Mouse (Mus musculus) hindbrain, embryonic 13.5 days (tissue): ENCODE measurements at regions not wholly inside any gene's neighbourhood (a gene's known extent, or its start where the extent isn't known, plus 50 kb on each side); places are given as distances from the start of the nearest gene placed in this dataset.
"Not testable (repeated sequence)": the region's sequence is repeated elsewhere in the genome, so short reads cannot be mapped to it uniquely, and the experiment has no call there.

Source experiments
- ATAC-seq: fragments of 200-750 bp; cut with Nextera tagmentation; 2 replicates; pipeline ENCODE4 v1.8.0; 2017; ENCODE audit warnings: moderate TSS enrichment; ENCODE audit not compliant: low FRiP score
- H3K27ac ChIP-seq: fragments of 300-500 bp; sonication (generic); 2 replicates; pipeline ENCODE4 v1.5.1; 2015; ENCODE audit warnings: inconsistent platforms, mild to moderate bottlenecking, moderate library complexity
- H3K27me3 ChIP-seq: fragments of 300-500 bp; sonication (generic); 2 replicates; pipeline ENCODE4 v1.6.1; 2015; ENCODE audit warnings: mild to moderate bottlenecking, inconsistent platforms
- H3K36me3 ChIP-seq: fragments of 300-500 bp; sonication (generic); 2 replicates; pipeline ENCODE4 v1.6.1; 2015; ENCODE audit warnings: mild to moderate bottlenecking, inconsistent platforms
- H3K4me1 ChIP-seq: fragments of 300-500 bp; sonication (generic); replicated peaks from 2 replicates; pipeline ENCODE4 v1.6.1; 2015; ENCODE audit warnings: inconsistent platforms
- H3K4me2 ChIP-seq: fragments of 300-500 bp; sonication (generic); 2 replicates; pipeline ENCODE4 v1.6.1; 2015; ENCODE audit warnings: inconsistent platforms, mild to moderate bottlenecking, moderate library complexity
- H3K4me3 ChIP-seq: fragments of 300-500 bp; sonication (generic); 2 replicates; pipeline ENCODE4 v1.5.1; 2015; ENCODE audit warnings: mild to moderate bottlenecking, inconsistent platforms
- H3K9ac ChIP-seq: fragments of 300-500 bp; sonication (generic); 2 replicates; pipeline ENCODE4 v1.6.1; 2015; ENCODE audit warnings: mild to moderate bottlenecking, inconsistent platforms
- H3K9me3 ChIP-seq: fragments of 300-500 bp; sonication (generic); 2 replicates; pipeline ENCODE4 v1.6.1; 2016; ENCODE audit warnings: inconsistent platforms
- WGBS: fragments of 180-500 bp; shearing (Covaris S2); methylation state at CpG from one replicate; pipeline ENCODE4 v1.1.7; 2015; 5-methylcytosine and 5-hydroxymethylcytosine counted together

DNA sequence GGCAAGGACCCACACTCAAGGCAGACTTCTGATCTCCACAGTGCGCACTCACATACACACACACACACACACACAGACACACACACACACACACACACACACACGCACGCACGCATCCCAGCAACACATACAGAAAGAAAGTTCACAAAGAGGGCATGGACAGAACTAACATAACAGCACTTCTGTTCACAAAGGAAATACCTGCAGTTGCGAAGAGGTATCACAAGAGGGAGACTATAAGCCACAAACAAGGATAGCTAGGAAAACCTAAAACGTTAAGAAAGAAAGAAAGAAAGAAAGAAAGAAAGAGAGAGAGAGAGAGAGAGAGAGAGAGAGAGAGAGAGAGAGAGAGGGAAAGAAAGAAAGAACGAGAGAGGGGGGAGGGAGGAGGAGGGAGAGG, 336.9 kb downstream of the Rapgef2 start:
- H3K27ac ChIP-seq, H3K9me3 ChIP-seq, ATAC-seq, H3K27me3 ChIP-seq, H3K36me3 ChIP-seq, H3K4me3 ChIP-seq, H3K4me1 ChIP-seq, H3K9ac ChIP-seq, H3K4me2 ChIP-seq: not testable (repeated sequence)
- 76% methylated on average over 6 of the region's 7 CpGs for WGBS

DNA sequence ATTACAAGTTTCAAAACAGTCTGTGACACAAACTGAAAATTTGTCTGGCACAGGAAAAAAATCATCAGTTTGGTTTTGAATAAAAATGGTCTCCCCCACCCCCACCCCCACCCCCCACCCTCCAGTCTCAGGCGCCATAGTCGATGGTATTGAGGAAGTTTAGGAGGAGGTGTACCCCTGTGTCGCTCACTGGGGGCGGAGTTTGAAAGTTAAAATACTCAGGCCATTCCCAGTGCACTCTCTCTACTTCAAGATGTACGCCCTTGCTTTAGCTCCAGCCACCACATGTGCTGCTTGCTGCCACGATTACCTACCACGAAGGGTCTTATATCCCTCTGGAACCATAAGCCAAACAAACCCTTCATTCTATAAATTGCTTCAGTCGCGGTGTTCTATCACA, 337.6 kb downstream of the Rapgef2 start:
- WGBS = 89% methylated on average over 9 of the region's 9 CpGs
- Histone ChIP-seq H3K4me1 (no peaks in the 10 kb centered on the region), H3K27me3 (no peaks in the 10 kb centered on the region), H3K9ac (no peak overlapping the region), H3K36me3 (no peaks in the 10 kb centered on the region), H3K4me3 (no peak overlapping the region), H3K27ac (no peak overlapping the region), H3K4me2 (no peak overlapping the region), H3K9me3 (no peaks in the 10 kb centered on the region)
- ATAC-seq = peak; percentile 49; the same call in 1 of the 2 replicates

DNA sequence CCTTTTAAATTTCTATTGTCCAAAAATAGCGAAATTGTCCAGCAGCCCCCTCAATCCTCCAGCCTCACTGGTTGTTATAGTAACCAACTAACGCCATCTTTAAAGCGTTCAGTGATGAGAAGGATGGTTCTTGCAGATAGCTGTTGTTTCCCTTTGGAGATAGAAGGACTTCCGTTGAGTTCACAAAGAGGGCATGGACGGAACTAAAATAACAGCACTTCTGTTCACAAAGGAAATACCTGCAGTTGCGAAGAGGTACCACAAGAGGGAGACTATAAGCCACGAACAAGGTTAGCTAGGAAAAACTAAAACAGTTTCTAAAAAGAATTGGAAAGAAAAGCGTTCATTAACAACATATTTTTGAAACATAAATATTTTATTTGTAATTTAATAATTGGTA, 338.1 kb downstream of the Rapgef2 start:
- H3K27me3 ChIP-seq = no peaks in the 10 kb centered on the region
- 35% methylated on average over 8 of the region's 8 CpGs for WGBS
- H3K9ac ChIP-seq = no peak overlapping the region
- H3K27ac ChIP-seq = no peak overlapping the region
- H3K4me3 ChIP-seq = no peak overlapping the region
- no peaks in the 10 kb centered on the region for H3K4me1 ChIP-seq
- no peaks in the 10 kb centered on the region for H3K9me3 ChIP-seq
- no peak overlapping the region for H3K4me2 ChIP-seq
- no peak for ATAC-seq
- H3K36me3 ChIP-seq = no peaks in the 10 kb centered on the region

DNA sequence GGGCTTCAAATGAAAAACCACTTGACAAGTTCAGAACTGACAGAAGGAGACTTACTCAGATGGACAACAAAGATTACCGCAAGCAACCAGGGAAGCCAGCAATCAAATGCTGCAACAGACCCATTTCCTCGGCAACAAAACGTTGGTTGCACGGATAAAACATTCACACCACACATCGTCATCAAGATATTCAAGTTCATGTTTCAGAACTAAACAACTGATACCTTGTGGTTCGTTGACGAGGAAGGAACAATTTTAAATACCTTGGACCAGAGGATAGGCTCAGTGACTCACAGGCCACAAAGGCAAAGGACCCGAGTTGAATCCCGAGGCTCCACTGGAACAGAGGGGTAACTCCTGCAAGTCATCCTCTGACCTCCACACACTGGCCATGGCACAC, 339.1 kb downstream of the Rapgef2 start:
- Histone ChIP-seq H3K4me3 (no peak overlapping the region), H3K9me3 (no peaks in the 10 kb centered on the region), H3K4me2 (no peak overlapping the region), H3K4me1 (no peaks in the 10 kb centered on the region), H3K36me3 (no peaks in the 10 kb centered on the region), H3K27me3 (no peaks in the 10 kb centered on the region), H3K27ac (no peak overlapping the region), H3K9ac (no peak overlapping the region)
- 0 out of 2 replicates have a peak, but pooled peaks have one; percentile 19 for ATAC-seq
- 94% methylated on average over 9 of the region's 9 CpGs for WGBS

DNA sequence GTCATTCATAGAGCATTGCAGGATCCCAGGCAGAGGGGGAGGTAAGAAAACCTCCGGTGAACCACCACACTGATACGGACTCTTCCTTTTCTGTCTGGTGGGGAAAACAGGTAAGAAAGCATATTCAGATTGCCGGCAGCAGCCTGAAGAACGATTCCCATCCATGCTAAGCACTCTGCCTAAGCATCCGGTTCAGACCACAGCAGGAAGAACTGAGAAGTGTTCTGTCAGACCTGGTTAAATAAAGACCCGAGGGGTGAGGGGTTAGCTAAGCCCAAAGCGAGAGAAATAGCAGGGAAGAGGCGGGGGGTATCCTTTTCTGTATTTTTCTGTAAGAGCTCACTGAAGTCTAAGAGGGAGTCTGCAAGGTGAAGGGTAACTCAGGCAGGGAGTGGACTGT, 342.1 kb downstream of the Rapgef2 start:
- 74% methylated on average over 8 of the region's 8 CpGs for WGBS
- H3K9ac ChIP-seq = no peak overlapping the region
- ATAC-seq = no peak

DNA sequence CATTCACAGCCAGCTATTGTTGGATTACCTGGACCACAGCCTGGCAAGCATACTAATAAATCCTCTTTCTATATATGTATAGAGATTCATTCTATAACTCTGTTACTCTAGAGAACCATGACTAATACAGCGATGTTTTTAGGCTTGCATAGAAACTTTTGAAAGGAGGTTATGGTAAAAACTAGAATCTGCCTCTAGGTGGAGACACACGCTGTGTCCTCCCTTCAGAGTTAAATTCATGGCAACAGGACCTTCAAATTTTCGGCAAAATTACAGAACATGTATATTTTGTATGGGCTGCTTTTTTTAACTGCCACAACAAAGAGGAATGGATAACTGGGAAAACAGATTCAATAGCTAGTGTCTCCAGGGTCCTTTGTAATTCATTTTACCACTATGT, 353.3 kb downstream of the Rapgef2 start:
- Histone ChIP-seq H3K4me2 (no peak overlapping the region), H3K36me3 (no peaks in the 10 kb centered on the region), H3K27me3 (no peaks in the 10 kb centered on the region), H3K27ac (no peak overlapping the region), H3K9me3 (no peaks in the 10 kb centered on the region), H3K4me1 (no peaks in the 10 kb centered on the region), H3K4me3 (no peak overlapping the region), H3K9ac (no peak overlapping the region)
- WGBS = 81% methylated on average over 3 of the region's 3 CpGs
- ATAC-seq = no peak

More for the DNA sequence above, 342.1 kb downstream of the Rapgef2 start:
- H3K27me3 ChIP-seq = no peaks in the 10 kb centered on the region
- no peaks in the 10 kb centered on the region for H3K36me3 ChIP-seq
- no peaks in the 10 kb centered on the region for H3K9me3 ChIP-seq
- no peak overlapping the region for H3K4me2 ChIP-seq
- H3K4me3 ChIP-seq = no peak overlapping the region
- peak overlapping the region; percentile 25; the same call in 1 of the 2 replicates for H3K27ac ChIP-seq
- no peaks in the 10 kb centered on the region for H3K4me1 ChIP-seq

DNA sequence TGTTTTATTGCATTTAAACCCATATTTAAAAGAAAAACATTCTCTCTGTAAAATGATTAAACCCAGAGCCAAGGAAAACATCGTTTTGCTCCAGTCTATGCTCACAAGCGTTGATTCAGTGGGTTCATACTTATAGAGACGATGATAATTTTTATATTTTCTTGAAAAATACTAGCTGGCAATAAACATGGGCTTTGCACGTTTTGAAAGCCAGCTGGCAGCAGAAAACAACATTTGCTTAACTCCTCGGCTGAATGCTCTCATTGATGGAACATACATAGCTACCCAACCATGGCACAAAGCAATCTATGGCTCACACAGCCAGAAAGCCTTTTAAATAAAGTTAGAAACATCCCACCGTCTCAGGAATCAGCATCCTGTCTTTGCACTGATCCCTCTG, 366.5 kb downstream of the Rapgef2 start:
- 56% methylated on average over 6 of the region's 6 CpGs for WGBS
- Histone ChIP-seq H3K9me3 (no peaks in the 10 kb centered on the region), H3K36me3 (no peaks in the 10 kb centered on the region), H3K4me1 (0 out of 2 replicates have a peak, but pooled peaks cover 2% of the 10 kb centered on the region), H3K9ac (no peak overlapping the region; the same call in 1 of the 2 replicates), H3K4me3 (no peak overlapping the region), H3K4me2 (peak overlapping the region; percentile 46), H3K27ac (no peak overlapping the region), H3K27me3 (no peaks in the 10 kb centered on the region)
- ATAC-seq = no peak

DNA sequence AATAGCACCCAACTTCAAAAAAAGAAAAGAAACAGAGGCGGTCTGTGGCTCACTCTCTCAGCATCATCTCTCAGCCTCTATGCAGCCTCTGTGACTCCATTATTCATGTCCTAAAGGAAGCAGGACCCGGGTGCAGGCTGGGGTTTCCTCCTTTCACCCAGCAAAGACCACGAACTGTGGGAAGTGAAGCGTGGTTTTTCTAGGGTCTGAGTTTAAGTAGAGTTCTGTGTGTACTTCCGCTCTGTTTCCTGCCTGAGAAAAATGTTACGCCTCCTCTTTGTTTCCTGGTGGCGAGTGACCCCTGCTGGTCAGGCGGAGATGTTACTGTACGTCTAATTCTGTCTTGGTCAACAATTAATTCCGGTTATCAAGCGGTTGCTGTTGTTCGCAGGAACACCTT, 366.9 kb downstream of the Rapgef2 start:
- H3K9me3 ChIP-seq = no peaks in the 10 kb centered on the region
- peak overlapping the region; percentile 46 for H3K4me2 ChIP-seq
- no peak overlapping the region for H3K27ac ChIP-seq
- H3K36me3 ChIP-seq = no peaks in the 10 kb centered on the region
- H3K27me3 ChIP-seq = no peaks in the 10 kb centered on the region
- 18% methylated on average over 12 of the region's 12 CpGs for WGBS
- peak overlapping the region; percentile 17; the same call in 1 of the 2 replicates for H3K4me3 ChIP-seq
- peak; percentile 76 for ATAC-seq
- 0 out of 2 replicates have a peak, but pooled peaks cover 2% of the 10 kb centered on the region for H3K4me1 ChIP-seq
- no peak overlapping the region for H3K9ac ChIP-seq

DNA sequence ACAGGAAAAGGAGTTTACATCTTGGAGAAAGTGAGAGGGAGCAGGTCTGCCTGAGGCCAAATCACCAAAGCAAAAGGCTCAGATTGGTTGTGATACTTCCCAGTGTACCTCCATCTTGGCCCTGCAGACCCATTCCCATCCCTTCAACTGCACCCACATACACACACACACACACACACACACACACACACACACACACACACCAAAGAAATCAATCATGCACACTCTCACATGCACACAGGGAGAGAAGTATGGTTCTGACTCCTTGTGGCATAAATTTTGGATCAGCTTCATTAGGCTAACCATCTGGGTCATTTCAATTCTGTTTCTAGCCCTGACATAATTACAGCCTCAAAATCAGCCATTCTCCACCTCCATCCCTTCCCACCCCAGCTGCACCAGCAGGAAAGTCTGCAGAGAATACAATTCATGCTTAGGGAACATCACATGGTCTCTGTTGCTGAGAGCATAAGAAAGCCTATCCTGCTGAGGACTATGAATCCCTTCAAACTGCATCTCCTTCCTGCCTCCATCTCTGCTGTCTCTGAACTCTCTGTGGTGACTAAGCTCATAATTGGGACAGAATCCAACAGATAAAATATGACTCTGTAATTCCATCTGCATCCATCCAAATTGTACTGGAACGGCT, 378.0 kb downstream of the Rapgef2 start:
- no peaks in the 10 kb centered on the region for H3K36me3 ChIP-seq
- no peak overlapping the region for H3K4me2 ChIP-seq
- ATAC-seq = peak; percentile 36; the same call in 1 of the 2 replicates
- no peaks in the 10 kb centered on the region for H3K27me3 ChIP-seq
- peak overlapping the region; percentile 64; the same call in 1 of the 2 replicates for H3K27ac ChIP-seq
- no peak overlapping the region for H3K4me3 ChIP-seq
- H3K9me3 ChIP-seq = no peaks in the 10 kb centered on the region
- WGBS = 70% methylated on average over 1 of the region's 1 CpGs
- no peak overlapping the region for H3K9ac ChIP-seq
- H3K4me1 ChIP-seq = peaks cover 11% of the 10 kb centered on the region

DNA sequence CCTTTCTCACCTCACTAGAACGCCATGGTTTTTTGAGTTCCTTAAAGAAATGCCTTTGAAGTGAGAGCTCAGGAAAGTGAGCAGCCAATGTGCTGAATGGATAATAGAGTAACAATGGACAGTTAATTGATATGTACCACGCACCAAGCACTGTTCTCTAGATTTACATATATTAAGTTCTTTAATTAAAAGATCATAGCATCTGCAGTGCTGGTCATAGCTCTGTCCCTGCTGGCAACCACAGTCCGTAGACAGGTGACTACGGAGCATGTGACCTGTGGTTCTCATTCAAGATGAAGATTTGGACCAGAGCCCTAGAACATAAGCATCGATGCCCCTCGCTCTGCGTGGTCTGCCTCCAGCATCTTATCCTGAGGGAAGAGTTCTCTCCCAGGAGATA, 378.5 kb downstream of the Rapgef2 start:
- Histone ChIP-seq H3K4me1 (peaks cover 14% of the 10 kb centered on the region), H3K27ac (no peak overlapping the region), H3K4me2 (no peak overlapping the region), H3K27me3 (no peaks in the 10 kb centered on the region), H3K9ac (no peak overlapping the region), H3K4me3 (no peak overlapping the region), H3K9me3 (no peaks in the 10 kb centered on the region), H3K36me3 (no peaks in the 10 kb centered on the region)
- 72% methylated on average over 7 of the region's 7 CpGs for WGBS
- peak; percentile 43 for ATAC-seq

DNA sequence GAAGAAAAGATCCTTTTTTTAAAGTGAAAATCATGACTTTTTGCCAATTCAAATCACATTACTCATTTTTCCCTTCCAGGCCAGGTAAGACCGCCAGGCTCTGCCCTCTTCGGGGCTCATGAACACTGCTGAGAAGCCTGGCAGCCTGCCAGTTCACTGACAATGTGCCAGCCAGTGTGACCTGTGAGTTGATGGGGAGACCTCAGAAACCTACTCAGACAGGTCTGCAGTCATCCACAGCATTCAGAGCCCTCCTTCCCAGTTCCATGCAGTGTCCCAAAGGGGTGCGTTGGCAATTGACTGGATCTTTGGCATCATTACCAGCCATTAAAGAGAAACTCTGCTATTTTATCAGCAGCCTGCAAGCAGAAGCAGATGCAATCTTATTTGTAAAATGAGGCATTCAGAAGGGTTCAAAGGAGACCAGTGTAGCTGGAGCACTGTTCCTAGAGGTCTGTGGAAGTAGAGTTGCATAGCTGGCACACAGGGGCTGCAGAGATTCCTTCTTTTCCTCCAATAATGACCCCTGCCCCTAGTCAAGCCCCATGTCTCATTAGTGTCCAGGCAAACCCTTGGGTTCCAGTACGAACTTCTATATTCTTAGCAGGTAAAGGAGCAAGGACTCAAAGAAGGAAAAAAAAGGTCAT, 384.4 kb downstream of the Rapgef2 start:
- peak; percentile 67 for ATAC-seq
- WGBS = 32% methylated on average over 4 of the region's 4 CpGs
- no peak overlapping the region for H3K4me3 ChIP-seq
- peak overlapping the region; percentile 64 for H3K27ac ChIP-seq
- no peaks in the 10 kb centered on the region for H3K27me3 ChIP-seq
- H3K4me2 ChIP-seq = no peak overlapping the region
- H3K4me1 ChIP-seq = peaks cover 29% of the 10 kb centered on the region
- no peak overlapping the region for H3K9ac ChIP-seq
- H3K9me3 ChIP-seq = no peaks in the 10 kb centered on the region
- H3K36me3 ChIP-seq = no peaks in the 10 kb centered on the region

DNA sequence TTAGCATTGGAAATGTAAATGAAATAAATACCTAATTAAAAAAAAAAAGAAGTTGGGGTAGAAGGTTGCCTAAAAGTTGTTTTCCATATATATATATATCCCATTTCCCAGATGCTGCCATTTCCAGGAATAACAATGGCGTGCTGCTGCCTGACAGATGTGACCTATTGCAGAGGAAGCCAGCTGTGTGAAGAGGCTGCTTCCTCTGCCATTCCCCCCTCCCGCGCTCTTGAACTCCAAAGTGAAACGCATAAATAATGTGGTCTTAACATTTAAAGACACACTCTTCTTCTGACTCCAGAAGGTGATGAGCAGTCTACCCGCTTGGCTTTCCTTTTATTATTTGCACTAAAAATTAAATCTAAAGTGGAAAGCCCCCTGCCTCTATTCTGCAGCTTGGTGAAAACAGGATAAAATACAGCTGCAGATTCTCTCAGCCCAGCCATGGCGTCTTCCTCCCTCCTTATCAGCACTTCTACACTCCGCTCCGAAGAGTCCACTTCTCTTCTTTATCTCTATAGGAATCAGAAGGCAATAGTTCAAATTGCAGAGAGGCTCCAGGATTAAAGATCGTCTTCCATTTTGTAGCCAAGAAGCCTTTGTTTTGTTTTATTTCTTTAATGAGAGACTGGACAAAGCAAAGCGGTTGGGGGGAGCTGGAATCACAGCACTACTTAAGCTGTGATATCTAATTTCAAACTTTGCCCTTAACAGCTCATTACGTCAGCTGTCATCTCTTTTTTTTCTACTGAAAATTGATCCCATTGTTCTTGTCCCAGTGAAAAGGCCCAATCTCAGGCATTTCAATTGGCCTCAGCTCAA, 385.1 kb downstream of the Rapgef2 start:
- no peaks in the 10 kb centered on the region for H3K36me3 ChIP-seq
- H3K27ac ChIP-seq = peak overlapping the region; percentile 64; the same call in 1 of the 2 replicates
- no peaks in the 10 kb centered on the region for H3K9me3 ChIP-seq
- no peaks in the 10 kb centered on the region for H3K27me3 ChIP-seq
- no peak overlapping the region for H3K9ac ChIP-seq
- H3K4me3 ChIP-seq = no peak overlapping the region
- peaks cover 29% of the 10 kb centered on the region for H3K4me1 ChIP-seq
- peak overlapping the region; percentile 11; the same call in 1 of the 2 replicates for H3K4me2 ChIP-seq
- WGBS = 19% methylated on average over 11 of the region's 11 CpGs
- ATAC-seq = peak; percentile 46; the same call in 1 of the 2 replicates
